Mouse (Mus musculus): Measurements from ENCODE around the gene Nipsnap3b. TPM values are rescaled to one million over a fixed set of nuclear protein-coding genes. Genes with fewer than 3 reads are reported as not detected.

Gene Nipsnap3b
- polyA plus RNA-seq, 1 experiment from 2014 or later: 88.6 TPM

DNA sequence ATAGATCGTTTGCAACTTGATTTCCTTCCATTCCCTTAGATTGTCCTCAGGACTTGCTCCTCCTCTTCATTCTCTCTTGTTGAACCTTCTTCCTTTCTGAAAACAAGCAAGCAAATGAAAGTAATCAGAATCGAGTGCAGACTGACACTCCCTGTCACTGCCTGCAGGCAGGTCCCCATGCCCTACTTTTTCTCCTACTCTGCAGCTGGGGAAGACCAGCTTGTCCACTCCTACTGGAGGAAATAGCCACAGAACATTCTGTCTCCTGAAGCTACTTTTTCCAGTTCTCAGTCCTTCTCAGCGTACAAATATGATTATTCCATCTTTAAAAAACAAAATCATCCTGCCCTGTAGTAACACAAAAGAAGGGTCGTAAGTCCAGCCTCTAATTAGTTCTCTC lies 12.7 kb downstream of the Nipsnap3b start:
- no peak overlapping the region for H3K4me3 ChIP-seq
- H3K9me3 ChIP-seq (replicated peaks): peaks cover 10% of the 10 kb centered on the region
- no peaks in the 10 kb centered on the region for H3K27me3 ChIP-seq (ENCODE audit: low read depth, poor library complexity, severe bottlenecking)
- 90% methylated on average over 4 of the region's 4 CpGs for WGBS
- H3K36me3 ChIP-seq: peaks cover 50% of the 10 kb centered on the region
- DNase-seq (ENCODE audit: low spot score): no peak
- no peak overlapping the region for H3K27ac ChIP-seq (replicated peaks)
- peaks cover 5% of the 10 kb centered on the region; the same call in 1 of the 2 replicates for H3K4me1 ChIP-seq

DNA sequence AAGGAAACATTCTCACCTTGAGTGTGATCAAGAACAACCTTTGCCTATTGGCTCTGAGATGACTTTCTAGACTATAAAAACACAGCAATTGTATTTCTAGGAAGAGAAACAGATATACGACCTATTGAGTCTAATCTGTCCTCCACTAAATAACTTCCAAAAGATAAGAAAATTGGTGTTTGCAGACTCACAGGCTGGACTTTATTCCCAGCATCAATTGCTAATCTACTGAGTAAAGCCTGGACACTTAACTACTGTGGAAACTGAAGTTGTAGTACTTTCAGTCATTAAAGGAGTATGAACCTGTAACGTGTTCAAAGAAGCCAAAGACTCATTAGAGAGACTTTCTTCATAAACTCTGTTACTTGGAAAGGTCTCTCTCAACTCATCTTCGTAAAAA lies 16.1 kb downstream of the Nipsnap3b start:
- whole genome bisulfite sequencing: 85% methylated on average over 3 of the region's 3 CpGs
- Histone ChIP-seq H3K27ac (replicated peaks) (no peak overlapping the region), H3K36me3 (peaks cover 18% of the 10 kb centered on the region), H3K4me1 (peaks cover 11% of the 10 kb centered on the region), H3K4me3 (no peak overlapping the region), H3K27me3 (ENCODE audit: low read depth, poor library complexity, severe bottlenecking) (no peaks in the 10 kb centered on the region), H3K9me3 (replicated peaks) (peaks cover 10% of the 10 kb centered on the region)
- no peak for DNase-seq (ENCODE audit: low spot score)

DNA sequence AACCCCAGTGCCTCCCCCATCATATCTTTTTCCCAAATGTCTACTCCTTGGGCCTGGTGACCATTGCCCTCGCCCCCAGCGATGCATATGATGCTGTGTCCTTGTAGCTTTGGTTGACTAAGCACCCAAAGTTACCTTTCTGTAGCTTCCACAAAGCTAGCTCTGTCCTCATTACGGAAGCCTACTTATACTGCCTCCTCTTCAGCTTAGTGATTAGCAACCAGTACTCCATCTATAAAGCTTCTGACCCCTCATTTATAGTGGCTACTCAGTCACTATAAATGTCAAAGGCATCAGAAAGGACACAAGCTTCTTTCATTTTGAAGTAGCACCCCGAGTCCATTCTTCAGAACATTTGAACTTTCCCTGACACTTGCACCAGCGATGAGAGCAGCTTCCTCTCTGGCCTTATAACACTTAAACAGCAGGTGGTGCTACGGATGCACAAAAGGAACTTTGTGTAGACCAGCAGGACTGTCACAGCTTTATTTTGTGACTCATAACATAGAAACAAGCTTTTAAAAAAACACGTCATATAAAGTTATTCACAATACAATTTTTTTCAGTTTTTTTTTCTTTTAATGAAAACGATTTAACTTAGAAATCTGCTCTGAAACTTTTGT lies 18.8 kb downstream of the Nipsnap3b start:
- WGBS: 57% methylated on average over 8 of the region's 8 CpGs
- Histone ChIP-seq H3K4me1 (peaks cover 11% of the 10 kb centered on the region), H3K4me3 (no peak overlapping the region), H3K36me3 (no peaks in the 10 kb centered on the region), H3K27me3 (ENCODE audit: low read depth, poor library complexity, severe bottlenecking) (no peaks in the 10 kb centered on the region), H3K9me3 (replicated peaks) (peaks cover 10% of the 10 kb centered on the region), H3K27ac (replicated peaks) (no peak overlapping the region)
- DNase-seq (ENCODE audit: low spot score): no peak

- peaks cover 7% of the 10 kb centered on the region for H3K4me1 ChIP-seq
- no peak overlapping the region for H3K4me3 ChIP-seq
- no peaks in the 10 kb centered on the region for H3K9me3 ChIP-seq (replicated peaks)
- no peaks in the 10 kb centered on the region for H3K27me3 ChIP-seq (ENCODE audit: low read depth, poor library complexity, severe bottlenecking)
- 93% methylated on average over 8 of the region's 8 CpGs for WGBS
- no peak overlapping the region for H3K27ac ChIP-seq (replicated peaks)
- no peak for DNase-seq (ENCODE audit: low spot score)
- 0 out of 2 replicates have a peak, but pooled peaks cover 2% of the 10 kb centered on the region for H3K36me3 ChIP-seq
These were observed 32.1 kb downstream of the Nipsnap3b start for GRCm38 (mm10) chr4:53043819-53044218.

- WGBS: 85% methylated on average over 7 of the region's 7 CpGs
- peaks cover 7% of the 10 kb centered on the region for H3K4me1 ChIP-seq
- H3K27me3 ChIP-seq (ENCODE audit: low read depth, poor library complexity, severe bottlenecking): no peaks in the 10 kb centered on the region
- 0 out of 2 replicates have a peak, but pooled peaks cover 2% of the 10 kb centered on the region for H3K36me3 ChIP-seq
- no peak overlapping the region for H3K4me3 ChIP-seq
- no peak overlapping the region for H3K27ac ChIP-seq (replicated peaks)
- no peaks in the 10 kb centered on the region for H3K9me3 ChIP-seq (replicated peaks)
- no peak for DNase-seq (ENCODE audit: low spot score)
These were observed 34.1 kb downstream of the Nipsnap3b start for GRCm38 (mm10) chr4:53045807-53046206.

- DNase-seq (ENCODE audit: low spot score): no peak
- H3K36me3 ChIP-seq: 0 out of 2 replicates have a peak, but pooled peaks cover 2% of the 10 kb centered on the region
- WGBS: 75% methylated on average over 9 of the region's 9 CpGs
- H3K27ac ChIP-seq (replicated peaks): no peak overlapping the region
- H3K27me3 ChIP-seq (ENCODE audit: low read depth, poor library complexity, severe bottlenecking): no peaks in the 10 kb centered on the region
- H3K4me1 ChIP-seq: peaks cover 7% of the 10 kb centered on the region
- no peaks in the 10 kb centered on the region for H3K9me3 ChIP-seq (replicated peaks)
- H3K4me3 ChIP-seq: no peak overlapping the region
These were observed 34.8 kb downstream of the Nipsnap3b start for GRCm38 (mm10) chr4:53046238-53047022.

- Histone ChIP-seq H3K4me1 (no peaks in the 10 kb centered on the region), H3K27me3 (ENCODE audit: low read depth, poor library complexity, severe bottlenecking) (no peaks in the 10 kb centered on the region), H3K36me3 (peaks cover 8% of the 10 kb centered on the region; the same call in 1 of the 2 replicates), H3K4me3 (no peak overlapping the region), H3K9me3 (replicated peaks) (0 out of 2 replicates have a peak, but pooled peaks cover 3% of the 10 kb centered on the region), H3K27ac (replicated peaks) (no peak overlapping the region)
- WGBS: 90% methylated on average over 7 of the region's 7 CpGs
- no peak for DNase-seq (ENCODE audit: low spot score)
These were observed 50.8 kb downstream of the Nipsnap3b start for GRCm38 (mm10) chr4:53062301-53063008.

Other genes starting within 250 kb of the Nipsnap3b start
- not detected in 2 replicates for gene Olfr275, start 197.3 kb upstream of the Nipsnap3b start, polyA plus RNA-seq (2016; fragmentation: Nextera tagmentation; extraction: Ambion mirVana)
- gene Olfr273, start 152.6 kb upstream of the Nipsnap3b start, polyA plus RNA-seq (2016; fragmentation: Nextera tagmentation; extraction: Ambion mirVana): not detected in 2 replicates
- gene Olfr272, start 92.7 kb upstream of the Nipsnap3b start, polyA plus RNA-seq (2016; fragmentation: Nextera tagmentation; extraction: Ambion mirVana): not detected in 2 replicates
- not detected in 2 replicates for gene Olfr270, start 47.3 kb upstream of the Nipsnap3b start, polyA plus RNA-seq (2016; fragmentation: Nextera tagmentation; extraction: Ambion mirVana)
- gene Nipsnap3a, start 22.6 kb upstream of the Nipsnap3b start, polyA plus RNA-seq (2016; fragmentation: Nextera tagmentation; extraction: Ambion mirVana): not detected in 2 replicates
- 2.0 and 3.1 TPM in 2 replicates for gene Abca1, start 148.0 kb downstream of the Nipsnap3b start, polyA plus RNA-seq (2016; fragmentation: Nextera tagmentation; extraction: Ambion mirVana)

Measured in midbrain, embryonic 10.5 days (tissue).